Mouse (Mus musculus): ENCODE measurements around the gene Soat2. TPM values are rescaled to one million over a fixed set of nuclear protein-coding genes. Genes with fewer than 3 reads are reported as not detected.

Gene Soat2
- 0.06 and 0.24 TPM in 2 replicates for polyA plus RNA-seq (2016; fragmentation: Nextera tagmentation; extraction: Ambion mirVana)

DNA sequence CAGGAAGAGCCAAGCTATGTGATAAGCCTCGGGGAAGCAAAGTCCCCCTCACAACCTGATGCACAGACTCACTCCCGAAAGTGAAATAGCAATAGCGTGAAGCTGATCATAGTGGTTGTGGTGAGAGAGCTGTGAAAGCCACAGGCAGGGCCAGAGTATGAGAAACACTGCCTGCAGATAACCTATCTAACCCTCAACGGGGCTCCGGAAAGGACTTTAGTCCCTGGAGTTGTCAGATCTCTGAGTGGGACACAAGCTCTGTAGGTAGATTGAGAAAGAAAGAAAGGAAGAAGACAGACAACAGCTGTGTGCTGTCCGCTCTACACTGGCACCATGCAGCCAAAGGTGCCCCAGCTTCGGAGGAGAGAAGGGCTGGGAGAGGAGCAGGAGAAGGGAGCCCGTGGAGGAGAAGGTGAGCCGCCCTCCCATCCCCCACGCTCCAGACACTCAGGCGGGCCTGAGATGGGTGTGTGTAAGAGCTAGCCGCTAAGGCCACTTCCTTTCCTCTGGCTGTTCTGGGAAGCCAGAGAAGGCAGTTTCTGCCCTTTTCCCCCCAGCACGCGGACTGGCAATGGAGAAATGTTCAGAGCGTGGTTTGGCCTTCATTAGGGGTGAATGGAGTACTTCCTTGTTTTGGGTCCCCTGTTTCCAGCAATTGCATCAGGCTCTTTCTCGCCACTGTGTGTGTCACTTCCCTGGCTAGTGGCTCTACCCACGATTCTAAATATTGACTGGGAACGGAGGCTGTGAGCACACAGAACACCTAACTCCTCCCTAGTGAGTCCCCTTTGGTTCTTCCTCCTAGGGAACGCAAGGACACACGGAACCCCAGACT, at the start of gene Soat2:
Soat2 (plus strand) TSS at position 226 of the 835 bp plus-strand sequence.
- Histone ChIP-seq H3K27me3 (ENCODE audit: low read depth, poor library complexity, severe bottlenecking) (peaks cover 13% of the 10 kb centered on the region), H3K4me3 (0 out of 2 replicates have a peak within 1 kb of the TSS, but pooled peaks have one; percentile 0), H3K36me3 (no peaks in the 10 kb centered on the region), H3K9me3 (replicated peaks) (no peaks in the 10 kb centered on the region), H3K27ac (peak within 1 kb of the TSS; percentile 63), H3K4me1 (peaks cover 24% of the 10 kb centered on the region)
- 47% methylated on average over 20 of the region's 20 CpGs for WGBS
- DNase-seq (ENCODE audit: low spot score) = no peak

DNA sequence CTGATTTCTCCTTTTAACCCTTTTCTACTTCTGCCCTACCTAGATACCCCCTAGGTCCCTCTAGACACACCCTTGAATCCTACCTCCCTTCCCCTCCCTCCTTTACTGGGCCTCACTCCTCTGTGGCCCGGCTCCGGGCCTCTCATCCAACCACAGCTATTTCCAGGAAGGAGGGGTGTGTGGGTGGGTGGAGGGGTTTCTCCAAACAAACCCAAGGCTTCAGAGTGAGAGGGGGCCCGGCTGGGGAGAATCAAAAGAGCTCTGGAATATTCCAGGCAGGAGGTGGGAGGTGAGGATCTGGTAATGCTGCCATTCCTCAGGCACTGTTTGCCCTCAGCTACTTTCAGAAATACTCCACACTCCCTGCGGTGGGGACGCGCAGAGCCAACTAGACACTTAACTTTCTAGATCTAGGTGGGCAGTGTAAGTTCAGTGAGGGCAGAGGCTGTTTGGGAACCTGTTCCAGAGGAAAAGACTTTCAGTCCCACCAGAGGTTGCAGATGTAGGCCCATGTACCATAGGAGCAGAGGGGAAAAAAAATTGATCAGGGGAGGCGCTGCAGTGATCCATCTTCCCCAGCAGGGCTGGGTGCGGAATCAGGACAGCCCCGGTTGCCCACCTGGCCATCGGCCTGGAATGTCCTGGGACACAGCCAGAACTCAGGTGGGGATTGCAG, 49.2 kb upstream of the Soat2 start:
- H3K9me3 ChIP-seq (replicated peaks) = no peaks in the 10 kb centered on the region
- peak overlapping the region; percentile 93 for H3K27ac ChIP-seq
- 21% methylated on average over 10 of the region's 10 CpGs for WGBS
- H3K4me3 ChIP-seq = peak overlapping the region; percentile 62
- peaks cover 34% of the 10 kb centered on the region for H3K36me3 ChIP-seq
- peaks cover 9% of the 10 kb centered on the region for H3K27me3 ChIP-seq (ENCODE audit: low read depth, poor library complexity, severe bottlenecking)
- H3K4me1 ChIP-seq = peaks cover 90% of the 10 kb centered on the region
- DNase-seq (ENCODE audit: low spot score) = no peak

DNA sequence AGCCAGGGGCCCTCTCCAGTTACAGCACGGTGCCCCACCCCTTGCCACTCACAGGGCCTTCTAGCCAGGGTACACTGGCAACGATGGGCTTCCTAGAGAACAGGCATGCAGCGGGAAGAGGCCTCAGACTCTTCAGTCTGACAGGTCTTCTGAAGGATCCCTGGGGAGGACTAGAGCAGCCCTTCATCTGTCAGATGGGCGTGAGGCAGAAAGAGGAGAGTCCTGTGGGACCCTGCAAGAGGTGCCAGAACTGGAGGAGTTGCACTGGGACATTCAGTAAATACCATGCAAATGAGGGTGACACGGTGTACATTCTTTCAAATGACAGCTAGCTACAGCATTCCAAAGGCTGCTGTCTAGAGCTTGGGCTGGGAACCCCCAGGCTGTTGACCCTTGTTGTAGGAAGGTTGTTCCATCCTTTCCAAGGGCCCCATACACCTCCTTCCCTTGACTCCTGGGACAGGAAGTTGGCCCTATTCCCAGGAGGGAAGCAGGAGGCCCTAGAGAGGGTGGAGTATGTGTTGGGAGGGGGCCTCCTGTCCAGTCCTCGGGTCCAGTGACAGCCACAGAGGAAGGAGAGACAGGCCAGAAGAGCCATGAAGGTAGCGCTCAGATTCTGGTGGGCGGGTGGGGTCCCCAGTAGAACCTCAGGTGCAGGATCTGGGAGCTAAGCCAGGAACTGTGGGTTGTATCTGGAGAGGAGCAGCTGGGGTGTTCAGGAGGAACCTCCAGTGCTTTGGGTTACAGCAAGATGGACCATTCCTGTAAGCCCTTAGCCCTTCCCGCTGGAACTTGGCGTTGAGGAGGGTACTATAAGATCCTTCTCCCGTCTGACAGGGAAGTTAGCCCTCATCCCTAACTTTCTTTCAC, 48.4 kb upstream of the Soat2 start:
- peaks cover 17% of the 10 kb centered on the region for H3K27me3 ChIP-seq (ENCODE audit: low read depth, poor library complexity, severe bottlenecking)
- WGBS = 27% methylated on average over 11 of the region's 11 CpGs
- DNase-seq (ENCODE audit: low spot score) = no peak

DNA sequence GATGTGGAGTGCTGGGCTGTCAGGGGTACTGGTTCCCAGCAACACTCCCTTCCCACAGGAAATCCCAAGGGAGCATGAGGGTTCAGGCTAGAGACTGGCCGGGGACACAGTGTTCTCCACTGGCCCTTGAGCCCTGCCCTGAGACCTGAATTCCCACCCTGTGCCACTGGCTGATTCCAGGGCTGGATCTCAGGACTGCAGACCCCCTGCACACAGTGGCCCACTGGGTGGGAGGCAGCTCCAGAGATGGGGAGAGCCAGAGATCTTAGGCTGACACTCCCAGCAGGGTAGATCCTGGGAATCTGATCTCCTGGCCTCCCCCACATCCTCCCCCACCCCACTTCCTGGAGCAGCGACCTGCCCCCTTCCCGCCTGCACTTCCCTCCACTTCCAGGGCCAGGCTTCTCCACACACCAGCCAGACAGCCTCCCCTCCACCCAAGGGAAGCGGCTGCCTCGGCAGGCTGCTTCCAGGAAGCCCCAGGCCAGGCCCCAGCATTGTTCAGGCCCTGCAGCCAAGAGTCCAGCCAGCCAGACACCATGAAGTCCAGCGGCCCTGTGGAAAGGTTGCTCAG, 47.7 kb upstream of the Soat2 start:
- Histone ChIP-seq H3K27ac (peak overlapping the region; percentile 93), H3K9me3 (replicated peaks) (no peaks in the 10 kb centered on the region), H3K27me3 (ENCODE audit: low read depth, poor library complexity, severe bottlenecking) (peaks cover 22% of the 10 kb centered on the region), H3K4me1 (peaks cover 98% of the 10 kb centered on the region), H3K36me3 (peaks cover 20% of the 10 kb centered on the region), H3K4me3 (peak overlapping the region; percentile 53)
- WGBS = 9% methylated on average over 6 of the region's 6 CpGs
- peak; percentile 66 for DNase-seq (ENCODE audit: low spot score)

More for the DNA sequence above, 48.4 kb upstream of the Soat2 start:
- H3K36me3 ChIP-seq = peaks cover 27% of the 10 kb centered on the region
- H3K4me3 ChIP-seq = peak overlapping the region; percentile 53
- H3K27ac ChIP-seq = peak overlapping the region; percentile 93
- no peaks in the 10 kb centered on the region for H3K9me3 ChIP-seq (replicated peaks)
- H3K4me1 ChIP-seq = peaks cover 98% of the 10 kb centered on the region

DNA sequence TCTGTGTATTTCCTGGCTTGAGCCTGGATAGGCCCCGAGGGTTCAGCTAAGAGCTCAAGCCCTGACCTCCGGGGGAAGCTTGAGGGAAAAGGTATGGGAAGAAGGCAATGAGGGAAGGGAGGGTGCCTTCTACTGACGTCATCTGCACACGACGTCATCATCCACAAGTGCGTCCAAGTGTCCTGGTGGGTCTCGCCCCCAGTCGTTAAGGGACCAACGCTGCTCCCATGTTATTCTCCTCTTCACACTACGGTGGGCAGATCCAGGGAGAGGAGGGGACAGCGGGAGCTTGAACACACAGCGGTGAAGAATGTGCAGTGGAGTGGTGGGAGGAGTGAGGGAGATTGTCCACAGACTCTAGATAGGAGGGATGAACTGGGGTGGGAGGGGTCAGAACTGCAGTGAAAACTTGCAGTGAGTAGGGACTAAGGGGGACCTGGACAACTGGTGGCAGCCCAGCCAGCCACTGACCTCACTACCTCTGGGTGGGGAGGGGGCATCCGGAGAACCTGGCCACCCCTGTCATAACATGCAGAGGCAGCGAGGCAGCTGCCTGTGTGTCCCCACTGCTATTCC, 46.9 kb upstream of the Soat2 start:
- WGBS = 4% methylated on average over 14 of the region's 14 CpGs
- Histone ChIP-seq H3K4me1 (peaks cover 92% of the 10 kb centered on the region), H3K9me3 (replicated peaks) (no peaks in the 10 kb centered on the region), H3K4me3 (peak overlapping the region; percentile 53), H3K36me3 (peaks cover 15% of the 10 kb centered on the region), H3K27me3 (ENCODE audit: low read depth, poor library complexity, severe bottlenecking) (peaks cover 22% of the 10 kb centered on the region), H3K27ac (peak overlapping the region; percentile 93)
- peak; percentile 59 for DNase-seq (ENCODE audit: low spot score)

DNA sequence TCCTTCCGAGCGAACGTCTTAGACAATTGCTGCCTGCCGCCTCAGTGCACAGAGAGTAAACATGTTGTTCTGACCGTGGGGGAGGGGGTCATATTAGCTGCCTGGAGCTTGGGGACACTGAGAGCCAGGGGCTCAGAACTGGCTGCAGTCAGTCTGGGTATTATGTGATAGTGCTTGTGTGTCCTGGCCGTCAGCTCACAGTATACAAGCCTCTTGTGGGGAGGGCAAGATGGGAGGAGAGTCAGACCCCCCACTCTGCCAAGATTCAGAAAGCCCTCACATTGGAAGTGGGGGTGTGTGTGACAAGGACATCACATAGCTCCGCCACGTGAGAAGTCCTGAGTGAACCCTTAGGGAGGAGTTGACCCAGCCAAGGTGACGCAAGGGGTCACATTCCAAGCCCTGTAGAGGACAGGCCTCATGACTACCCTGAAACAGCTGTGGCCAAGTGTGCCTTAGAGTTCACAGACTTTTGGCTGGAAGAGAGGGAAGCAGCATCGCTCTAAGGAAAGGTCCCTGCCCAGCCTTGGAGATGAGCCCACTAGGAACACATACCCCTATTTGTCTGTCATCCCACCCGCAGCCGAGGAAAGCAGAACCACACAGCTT, 46.3 kb upstream of the Soat2 start:
- Histone ChIP-seq H3K36me3 (peaks cover 18% of the 10 kb centered on the region), H3K9me3 (replicated peaks) (no peaks in the 10 kb centered on the region), H3K27ac (peak overlapping the region; percentile 93), H3K27me3 (ENCODE audit: low read depth, poor library complexity, severe bottlenecking) (peaks cover 22% of the 10 kb centered on the region), H3K4me3 (peak overlapping the region; percentile 53), H3K4me1 (peaks cover 90% of the 10 kb centered on the region)
- peak; percentile 64 for DNase-seq (ENCODE audit: low spot score)
- WGBS = 19% methylated on average over 12 of the region's 12 CpGs

DNA sequence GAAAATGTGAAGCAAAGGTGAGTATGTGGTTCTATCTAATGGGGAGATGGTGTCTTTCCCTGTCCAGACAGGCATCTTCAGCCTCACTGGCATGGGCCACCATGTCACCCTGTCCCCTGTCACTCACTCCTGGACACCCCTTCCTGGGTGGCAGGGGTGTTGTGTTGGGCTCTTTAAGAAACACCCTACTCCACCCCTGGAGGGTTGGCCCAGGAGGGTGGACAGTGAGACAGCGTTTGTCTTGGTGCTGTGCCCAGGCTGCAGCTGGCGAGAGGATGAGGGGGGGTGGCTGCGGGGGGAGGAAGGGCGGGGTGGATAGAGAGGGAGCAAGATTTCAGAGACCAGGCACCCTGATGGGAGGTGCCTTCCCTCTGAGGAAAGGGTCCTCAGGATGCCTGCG, 45.0 kb upstream of the Soat2 start:
- peak overlapping the region; percentile 21; the same call in 1 of the 2 replicates for H3K27ac ChIP-seq
- peaks cover 83% of the 10 kb centered on the region for H3K4me1 ChIP-seq
- DNase-seq (ENCODE audit: low spot score) = no peak
- WGBS = 66% methylated on average over 5 of the region's 5 CpGs
- no peaks in the 10 kb centered on the region for H3K9me3 ChIP-seq (replicated peaks)
- H3K36me3 ChIP-seq = peaks cover 31% of the 10 kb centered on the region
- H3K27me3 ChIP-seq (ENCODE audit: low read depth, poor library complexity, severe bottlenecking) = peaks cover 22% of the 10 kb centered on the region
- H3K4me3 ChIP-seq = peak overlapping the region; percentile 7; the same call in 1 of the 2 replicates

DNA sequence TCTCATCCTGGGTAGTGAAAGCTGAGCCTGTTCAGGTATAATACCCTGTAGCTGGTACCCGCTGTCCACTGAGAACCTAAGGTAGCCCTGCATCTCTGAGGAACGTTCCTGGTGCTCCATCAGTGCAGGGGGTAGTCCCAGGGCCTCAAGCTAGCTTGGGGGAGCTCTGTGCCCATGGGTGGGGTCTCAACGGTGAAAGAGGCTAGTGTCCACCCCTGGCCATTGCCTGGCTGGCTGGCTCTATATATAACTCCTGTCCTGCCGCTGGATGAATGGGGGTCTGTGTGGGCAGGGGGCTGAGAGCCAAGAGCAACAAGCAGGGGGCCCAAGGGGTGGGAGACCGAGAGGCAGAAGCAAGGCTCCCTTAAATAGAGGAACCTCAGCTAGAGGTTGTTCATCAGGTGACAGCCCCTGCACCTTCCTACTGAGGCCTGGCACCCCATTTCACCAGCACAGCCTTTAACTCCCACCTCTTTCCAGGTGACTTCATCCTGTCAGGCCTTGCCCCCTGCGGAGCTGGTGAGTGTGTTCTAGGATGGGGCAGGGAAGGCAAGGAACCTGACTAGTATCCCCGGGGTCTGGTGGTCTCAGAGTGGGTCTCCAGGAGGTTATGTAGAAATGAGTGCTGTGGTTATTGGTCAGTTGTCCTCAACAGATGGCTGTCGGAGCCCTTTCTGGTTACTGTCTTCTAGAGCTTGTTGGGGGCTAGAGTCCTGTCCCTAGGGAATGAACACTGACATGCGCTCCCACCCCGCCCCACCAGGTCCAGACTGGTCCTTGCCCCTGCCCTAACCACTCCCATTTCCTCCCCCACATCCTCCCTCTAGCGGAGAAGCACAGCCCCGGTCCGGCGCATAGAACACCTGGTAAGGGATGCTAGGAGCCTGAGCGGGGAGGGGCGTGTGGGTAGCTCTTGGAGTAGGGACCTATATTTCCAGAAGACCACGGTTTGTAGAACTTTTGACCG, 44.3 kb upstream of the Soat2 start:
- Histone ChIP-seq H3K27me3 (ENCODE audit: low read depth, poor library complexity, severe bottlenecking) (peaks cover 22% of the 10 kb centered on the region), H3K36me3 (peaks cover 38% of the 10 kb centered on the region), H3K9me3 (replicated peaks) (no peaks in the 10 kb centered on the region), H3K4me3 (peak overlapping the region; percentile 50), H3K27ac (peak overlapping the region; percentile 21), H3K4me1 (peaks cover 80% of the 10 kb centered on the region)
- 29% methylated on average over 18 of the region's 18 CpGs for WGBS
- DNase-seq (ENCODE audit: low spot score) = peak; percentile 57

DNA sequence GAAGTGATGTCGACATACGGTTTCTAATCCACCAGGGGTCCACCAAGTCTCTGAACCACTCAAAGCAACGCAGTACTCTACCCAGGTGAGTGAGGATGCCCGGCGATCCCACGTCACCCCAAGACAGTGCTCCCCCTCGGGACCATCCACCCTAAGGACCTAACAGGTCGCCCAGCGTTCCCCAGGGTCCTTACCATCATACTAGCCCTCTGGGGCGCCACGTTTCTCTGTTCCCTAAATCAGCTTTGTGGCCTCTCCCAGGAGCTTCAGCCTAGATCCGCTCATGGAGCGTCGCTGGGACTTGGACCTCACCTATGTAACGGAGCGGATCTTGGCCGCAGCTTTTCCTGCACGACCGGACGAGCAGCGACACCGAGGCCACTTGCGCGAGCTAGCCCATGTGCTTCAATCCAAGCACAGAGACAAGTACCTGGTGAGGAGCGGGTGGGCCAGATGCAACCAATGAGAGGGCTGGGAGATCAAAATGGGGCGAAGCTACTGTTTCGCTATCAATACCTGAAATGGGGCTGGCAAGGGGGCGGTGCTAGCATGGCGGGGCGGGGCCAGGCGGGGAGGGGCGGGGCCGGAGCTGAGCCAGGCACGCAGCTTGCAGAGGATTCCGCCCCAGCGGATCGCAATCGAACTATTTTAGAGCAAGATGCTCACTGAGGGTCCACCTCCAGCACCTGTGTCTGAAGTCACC, 43.4 kb upstream of the Soat2 start:
- peak; percentile 76 for DNase-seq (ENCODE audit: low spot score)
- peak overlapping the region; percentile 50; the same call in 1 of the 2 replicates for H3K27ac ChIP-seq
- H3K4me3 ChIP-seq = peak overlapping the region; percentile 50
- H3K4me1 ChIP-seq = peaks cover 72% of the 10 kb centered on the region
- peaks cover 46% of the 10 kb centered on the region for H3K36me3 ChIP-seq
- 3% methylated on average over 38 of the region's 38 CpGs for WGBS
- H3K9me3 ChIP-seq (replicated peaks) = no peaks in the 10 kb centered on the region
- peaks cover 22% of the 10 kb centered on the region for H3K27me3 ChIP-seq (ENCODE audit: low read depth, poor library complexity, severe bottlenecking)

DNA sequence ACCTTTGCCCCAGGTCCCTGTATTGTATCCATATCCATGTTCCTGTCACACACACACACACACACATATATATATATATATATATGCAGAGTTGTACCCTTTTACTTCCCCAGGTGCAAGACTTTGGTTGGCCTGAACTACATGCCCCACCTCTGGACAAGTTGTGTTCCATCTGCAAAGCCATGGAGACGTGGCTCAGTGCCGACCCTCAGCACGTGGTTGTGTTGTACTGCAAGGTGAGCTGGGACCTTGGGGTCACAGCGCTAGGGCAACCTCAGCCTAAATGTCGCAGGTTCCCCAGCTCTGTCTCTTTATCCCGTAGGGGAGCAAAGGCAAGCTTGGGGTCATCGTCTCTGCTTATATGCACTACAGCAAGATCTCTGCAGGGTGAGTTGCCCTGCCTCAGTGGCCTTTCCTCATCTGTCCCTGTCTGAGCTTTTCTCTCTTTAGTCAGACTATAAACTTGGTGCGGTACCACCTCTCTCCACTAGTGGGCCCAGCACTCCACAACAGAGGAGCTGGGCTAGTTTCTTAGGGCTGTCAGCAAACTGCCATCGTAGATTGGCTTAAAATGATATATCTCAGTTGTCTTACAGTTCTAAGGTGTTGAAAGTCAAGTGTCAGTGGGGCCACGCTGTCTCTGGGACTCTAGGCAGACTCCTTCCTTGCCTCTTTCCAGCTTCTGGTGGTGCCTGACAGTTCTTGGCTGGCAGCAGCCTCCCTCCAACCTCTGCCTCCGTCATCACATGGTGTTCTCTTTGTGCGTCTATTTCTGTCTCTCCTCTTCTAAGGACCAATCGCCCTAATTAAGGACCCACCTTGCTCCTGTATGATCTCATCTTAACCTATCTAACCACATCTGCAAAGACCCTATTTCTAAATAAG, 42.4 kb upstream of the Soat2 start:
- Histone ChIP-seq H3K27me3 (ENCODE audit: low read depth, poor library complexity, severe bottlenecking) (peaks cover 22% of the 10 kb centered on the region), H3K9me3 (replicated peaks) (no peaks in the 10 kb centered on the region), H3K4me3 (no peak overlapping the region), H3K36me3 (peaks cover 57% of the 10 kb centered on the region), H3K27ac (no peak overlapping the region), H3K4me1 (peaks cover 67% of the 10 kb centered on the region)
- DNase-seq (ENCODE audit: low spot score) = peak; percentile 75
- WGBS = 43% methylated on average over 13 of the region's 13 CpGs

All from limb, embryonic 10.5 days (tissue).